Mouse (Mus musculus) hindbrain, postnatal 0 days (tissue): Measurements from ENCODE around the gene Olfr1394. TPM values are rescaled to one million over a fixed set of nuclear protein-coding genes. Genes with fewer than 3 reads are reported as not detected.

Experiments
- ATAC-seq: fragments of 200-750 bp; cut with Nextera tagmentation; 2 replicates; pipeline ENCODE4 v1.8.0; 2017; ENCODE audit warnings: mild to moderate bottlenecking, moderate TSS enrichment, moderate library complexity
- DNase-seq: peaks from one replicate; pipeline ENCODE4 v3.0.0-alpha.2; 2015; ENCODE audit warnings: low spot score
- H3K27ac ChIP-seq: fragments of 300-500 bp; sonication (generic); 2 replicates; pipeline ENCODE4 v1.5.1; 2014; ENCODE audit warnings: mild to moderate bottlenecking
- H3K27me3 ChIP-seq: fragments of 300-500 bp; sonication (generic); 2 replicates; pipeline ENCODE4 v1.6.1; 2014; ENCODE audit warnings: low read length, mixed read lengths; ENCODE audit not compliant: insufficient read depth
- H3K36me3 ChIP-seq: fragments of 300-500 bp; sonication (generic); 2 replicates; pipeline ENCODE4 v1.6.1; 2014; ENCODE audit warnings: low read length, mixed read lengths; ENCODE audit not compliant: insufficient read depth
- H3K4me1 ChIP-seq: fragments of 300-500 bp; sonication (generic); 2 replicates; pipeline ENCODE4 v1.6.1; 2014; ENCODE audit warnings: antibody characterized with exemption, low read length, mixed read lengths; ENCODE audit not compliant: insufficient read depth
- H3K4me2 ChIP-seq: fragments of 300-500 bp; sonication (generic); 2 replicates; pipeline ENCODE4 v1.6.1; 2014; ENCODE audit warnings: low read depth, mild to moderate bottlenecking, low read length, moderate library complexity, mixed read lengths
- H3K4me3 ChIP-seq: fragments of 300-500 bp; sonication (generic); 2 replicates; pipeline ENCODE4 v1.5.1; 2014; ENCODE audit warnings: low read length
- H3K9ac ChIP-seq: fragments of 300-500 bp; sonication (generic); replicated peaks from 2 replicates; pipeline ENCODE4 v1.6.1; 2014; ENCODE audit warnings: mild to moderate bottlenecking, low read length, moderate library complexity, mixed read lengths
- H3K9me3 ChIP-seq: fragments of 300-500 bp; sonication (generic); 2 replicates; pipeline ENCODE4 v1.6.1; 2016; ENCODE audit warnings: low read length, mixed read lengths
- CTCF ChIP-seq: IDR thresholded peaks from 2 replicates; pipeline ENCODE4 v1.5.1; 2016; ENCODE audit warnings: antibody characterized with exemption, control low read depth, low read depth
- WGBS: fragments of 180-500 bp; shearing (Covaris S2); extraction: QIAGEN DNeasy Blood & Tissue Kit; methylation state at CpG from one replicate; pipeline ENCODE4 v1.1.7; 2014; 5-methylcytosine and 5-hydroxymethylcytosine counted together
- polyA plus RNA-seq: library from polyadenylated mRNA; unstranded; fragments of >200 nt; fragmentation: Nextera tagmentation; extraction: Ambion mirVana; gene quantifications from 2 replicates; pipeline ENCODE4 v1.2.1, GENCODE M21; 2015
- total RNA-seq: library from RNA; depleted of rRNA; stranded (reverse); fragments of >200 nt; gene quantifications from 2 replicates; pipeline ENCODE4 v1.2.3, GENCODE M21; 2014; rRNA removed

Gene Olfr1394
- total and polyA plus RNA-seq, 2 experiments from 2014 or later: not detected

- peak overlapping the region; percentile 92 for H3K4me3 ChIP-seq
Observed at GRCm38 (mm10) chr11:49202523-49203061, 48.4 kb downstream of the Olfr1394 start.

GRCm38 (mm10) chr11:49203129-49203768 lies 49.1 kb downstream of the Olfr1394 start, which contains the start of gene Zfp62:
Zfp62 (plus strand) TSS chr11:49203292.
- H3K9ac ChIP-seq: peak within 1 kb of the TSS; percentile 97
- H3K4me3 ChIP-seq: peak within 1 kb of the TSS; percentile 92
- no peaks in the 10 kb centered on the region for H3K9me3 ChIP-seq
- H3K36me3 ChIP-seq: no peaks in the 10 kb centered on the region
- ATAC-seq: peak; percentile 94
- WGBS: under 1% methylated on average over 37 of the region's 47 CpGs
- peak within 1 kb of the TSS; percentile 97 for H3K27ac ChIP-seq
- TF ChIP-seq CTCF: no peak
- H3K4me1 ChIP-seq: peaks cover 11% of the 10 kb centered on the region
- no peaks in the 10 kb centered on the region for H3K27me3 ChIP-seq
- H3K4me2 ChIP-seq: peak within 1 kb of the TSS; percentile 88
- DNase-seq: peak; percentile 97

More at GRCm38 (mm10) chr11:49202523-49203061, 48.4 kb downstream of the Olfr1394 start:
- WGBS: 2% methylated on average over 10 of the region's 10 CpGs
- no peak for TF ChIP-seq CTCF
- H3K27ac ChIP-seq: peak overlapping the region; percentile 97
- H3K36me3 ChIP-seq: no peaks in the 10 kb centered on the region
- peak overlapping the region; percentile 97 for H3K9ac ChIP-seq
- H3K9me3 ChIP-seq: no peaks in the 10 kb centered on the region
- ATAC-seq: peak; percentile 14; the same call in 1 of the 2 replicates
- H3K4me1 ChIP-seq: peaks cover 11% of the 10 kb centered on the region
- peak overlapping the region; percentile 88 for H3K4me2 ChIP-seq
- no peaks in the 10 kb centered on the region for H3K27me3 ChIP-seq
- DNase-seq: peak; percentile 4

GRCm38 (mm10) chr11:49203771-49204497 lies 49.8 kb downstream of the Olfr1394 start:
- DNase-seq (peak; percentile 59), ATAC-seq (peak; percentile 83)
- H3K4me2 ChIP-seq: peak overlapping the region; percentile 88
- peaks cover 11% of the 10 kb centered on the region for H3K4me1 ChIP-seq
- H3K9me3 ChIP-seq: no peaks in the 10 kb centered on the region
- H3K4me3 ChIP-seq: peak overlapping the region; percentile 92
- peak overlapping the region; percentile 97 for H3K9ac ChIP-seq
- H3K27me3 ChIP-seq: no peaks in the 10 kb centered on the region
- WGBS: under 1% methylated on average over 24 of the region's 24 CpGs
- no peak for TF ChIP-seq CTCF
- H3K27ac ChIP-seq: peak overlapping the region; percentile 97
- no peaks in the 10 kb centered on the region for H3K36me3 ChIP-seq

GRCm38 (mm10) chr11:49205080-49205590 lies 51.0 kb downstream of the Olfr1394 start:
- no peak overlapping the region for H3K9ac ChIP-seq
- H3K27ac ChIP-seq: no peak overlapping the region
- H3K4me2 ChIP-seq: peak overlapping the region; percentile 88
- no peaks in the 10 kb centered on the region for H3K27me3 ChIP-seq
- no peak overlapping the region for H3K4me3 ChIP-seq
- H3K9me3 ChIP-seq: no peaks in the 10 kb centered on the region
- H3K36me3 ChIP-seq: no peaks in the 10 kb centered on the region
- DNase-seq: no peak
- peaks cover 11% of the 10 kb centered on the region for H3K4me1 ChIP-seq
- ATAC-seq: no peak
- 84% methylated on average over 6 of the region's 6 CpGs for WGBS
- no peak for TF ChIP-seq CTCF

- Histone ChIP-seq H3K4me3 (no peak overlapping the region), H3K9ac (no peak overlapping the region), H3K27me3 (no peaks in the 10 kb centered on the region), H3K27ac (no peak overlapping the region), H3K4me2 (no peak overlapping the region), H3K9me3 (no peaks in the 10 kb centered on the region), H3K36me3 (no peaks in the 10 kb centered on the region), H3K4me1 (peaks cover 11% of the 10 kb centered on the region)
- ATAC-seq (no peak), DNase-seq (no peak)
- 100% methylated on average over 1 of the region's 1 CpGs for WGBS
- no peak for TF ChIP-seq CTCF
Observed at GRCm38 (mm10) chr11:49207495-49207894, 53.3 kb downstream of the Olfr1394 start.

Other genes with a start within 250 kb of the Olfr1394 start
- gene Psme2b, start 208.2 kb upstream of the Olfr1394 start, total RNA-seq: 0.32 and 0.37 TPM in 2 replicates
- 1.4 and 1.7 TPM in 2 replicates for gene Psme2b, start 208.2 kb upstream of the Olfr1394 start, polyA plus RNA-seq
- 0.16 TPM in 1 of 2 replicates, not detected in the other for gene Olfr56, start 175.5 kb upstream of the Olfr1394 start, total RNA-seq
- gene Olfr56, start 175.5 kb upstream of the Olfr1394 start, polyA plus RNA-seq: 0.08 TPM in 1 of 2 replicates, not detected in the other
- 0.75 and 0.84 TPM in 2 replicates for gene 9930111J21Rik1, start 175.0 kb upstream of the Olfr1394 start, total RNA-seq
- 0.20 and 0.40 TPM in 2 replicates for gene 9930111J21Rik1, start 175.0 kb upstream of the Olfr1394 start, polyA plus RNA-seq
- gene Gm12185, start 162.2 kb upstream of the Olfr1394 start, total RNA-seq: not detected in 2 replicates
- 0.24 TPM in 1 of 2 replicates, not detected in the other for gene Gm12185, start 162.2 kb upstream of the Olfr1394 start, polyA plus RNA-seq
- gene Tgtp1, start 160.2 kb upstream of the Olfr1394 start, total RNA-seq: not detected in 2 replicates
- gene Tgtp1, start 160.2 kb upstream of the Olfr1394 start, polyA plus RNA-seq: 0.09 and 0.35 TPM in 2 replicates
- 0.78 and 1.7 TPM in 2 replicates for gene 9930111J21Rik2, start 103.1 kb upstream of the Olfr1394 start, total RNA-seq
- gene 9930111J21Rik2, start 103.1 kb upstream of the Olfr1394 start, polyA plus RNA-seq: 0.16 and 0.49 TPM in 2 replicates
- gene Tgtp2, start 90.2 kb upstream of the Olfr1394 start, total RNA-seq: not detected in 2 replicates
- 0.20 and 0.52 TPM in 2 replicates for gene Tgtp2, start 90.2 kb upstream of the Olfr1394 start, polyA plus RNA-seq
- 0.68 TPM in 1 of 2 replicates, not detected in the other for gene Ifi47, start 77.8 kb upstream of the Olfr1394 start, total RNA-seq
- 1.2 and 1.6 TPM in 2 replicates for gene Ifi47, start 77.8 kb upstream of the Olfr1394 start, polyA plus RNA-seq
- gene Olfr1396, start 39.5 kb upstream of the Olfr1394 start, total RNA-seq: not detected in 2 replicates
- gene Olfr1396, start 39.5 kb upstream of the Olfr1394 start, polyA plus RNA-seq: not detected in 2 replicates
- gene Olfr1395, start 12.1 kb upstream of the Olfr1394 start, total RNA-seq: not detected in 2 replicates
- gene Olfr1395, start 12.1 kb upstream of the Olfr1394 start, polyA plus RNA-seq: not detected in 2 replicates
- 0.37 TPM in 1 of 2 replicates, not detected in the other for gene Btnl9, start 32.8 kb downstream of the Olfr1394 start, total RNA-seq
- 0.39 and 0.50 TPM in 2 replicates for gene Btnl9, start 32.8 kb downstream of the Olfr1394 start, polyA plus RNA-seq
- 20.2 and 25.0 TPM in 2 replicates for gene Zfp62, start 48.9 kb downstream of the Olfr1394 start, total RNA-seq
- 25.7 and 25.8 TPM in 2 replicates for gene Zfp62, start 48.9 kb downstream of the Olfr1394 start, polyA plus RNA-seq
- gene Mgat1, start 89.8 kb downstream of the Olfr1394 start, total RNA-seq: 87.4 and 109 TPM in 2 replicates
- gene Mgat1, start 89.8 kb downstream of the Olfr1394 start, polyA plus RNA-seq: 33.6 and 35.3 TPM in 2 replicates
- gene Olfr1393, start 123.9 kb downstream of the Olfr1394 start, total RNA-seq: 0.86 TPM in 1 of 2 replicates, not detected in the other
- 0.10 and 0.13 TPM in 2 replicates for gene Olfr1393, start 123.9 kb downstream of the Olfr1394 start, polyA plus RNA-seq
- gene Olfr1392, start 130.9 kb downstream of the Olfr1394 start, total RNA-seq: not detected in 2 replicates
- not detected in 2 replicates for gene Olfr1392, start 130.9 kb downstream of the Olfr1394 start, polyA plus RNA-seq
- not detected in 2 replicates for gene Olfr10, start 150.4 kb downstream of the Olfr1394 start, total RNA-seq
- not detected in 2 replicates for gene Olfr10, start 150.4 kb downstream of the Olfr1394 start, polyA plus RNA-seq
- gene Olfr1391, start 168.4 kb downstream of the Olfr1394 start, total RNA-seq: not detected in 2 replicates
- not detected in 2 replicates for gene Olfr1391, start 168.4 kb downstream of the Olfr1394 start, polyA plus RNA-seq
- gene Olfr1390, start 180.8 kb downstream of the Olfr1394 start, total RNA-seq: not detected in 2 replicates
- not detected in 2 replicates for gene Olfr1390, start 180.8 kb downstream of the Olfr1394 start, polyA plus RNA-seq